Mouse (Mus musculus) liver, adult 2 months (tissue): ENCODE results near the gene Heca. TPM values are rescaled to one million over a fixed set of nuclear protein-coding genes. Genes with fewer than 3 reads are reported as not detected.

ENCODE experiments used
- DNase-seq: peaks from one replicate; pipeline ENCODE4 v3.0.0-alpha.2; 2011; ENCODE audit warnings: low read depth, low spot score; ENCODE audit errors: extremely low read depth
- H3K27ac ChIP-seq: fragments of 200-500 bp; replicated peaks from 2 replicates; pipeline ENCODE4 v1.5.1; 2012; ENCODE audit warnings: low read depth, mild to moderate bottlenecking, control low read depth, inconsistent platforms, low read length; ENCODE audit not compliant: insufficient read depth
- H3K27me3 ChIP-seq: fragments of 200-500 bp; 2 replicates; pipeline ENCODE4 v1.6.1; 2012; ENCODE audit warnings: mild to moderate bottlenecking, moderate library complexity, low read length, inconsistent platforms; ENCODE audit not compliant: control insufficient read depth, insufficient read depth
- H3K36me3 ChIP-seq: fragments of 200-500 bp; 2 replicates; pipeline ENCODE4 v1.6.1; 2012; ENCODE audit warnings: low read length, inconsistent platforms; ENCODE audit not compliant: control insufficient read depth, insufficient read depth
- H3K4me1 ChIP-seq: fragments of 200-500 bp; 2 replicates; pipeline ENCODE4 v1.6.1; 2011; ENCODE audit warnings: low read length; ENCODE audit not compliant: control insufficient read depth, insufficient read depth
- H3K4me3 ChIP-seq: fragments of 200-500 bp; 2 replicates; pipeline ENCODE4 v1.5.1; 2011; ENCODE audit warnings: low read depth, mild to moderate bottlenecking, control low read depth, low read length, moderate library complexity; ENCODE audit not compliant: insufficient read depth
- H3K79me2 ChIP-seq: fragments of 200-500 bp; 2 replicates; pipeline ENCODE4 v1.6.1; 2012; ENCODE audit warnings: inconsistent platforms, mild to moderate bottlenecking, low read length, moderate library complexity; ENCODE audit not compliant: control insufficient read depth, insufficient read depth
- H3K9ac ChIP-seq: fragments of 200-500 bp; 2 replicates; pipeline ENCODE4 v1.6.1; 2012; ENCODE audit warnings: low read depth, mild to moderate bottlenecking, control low read depth, inconsistent platforms, low read length
- CTCF ChIP-seq: fragments of 200-500 bp; IDR thresholded peaks from 2 replicates; pipeline ENCODE4 v1.5.1; 2011; ENCODE audit warnings: low read depth, low read length, control low read depth
- POLR2A ChIP-seq: fragments of 200-500 bp; IDR thresholded peaks from 2 replicates; pipeline ENCODE4 v1.6.1; 2011; ENCODE audit warnings: low read length, control low read depth; ENCODE audit not compliant: insufficient read depth; ENCODE audit errors: extremely low read depth
- WGBS: fragments of 180-500 bp; shearing (Covaris S2); methylation state at CpG from one replicate; pipeline ENCODE4 v1.1.7; 2018; 5-methylcytosine and 5-hydroxymethylcytosine counted together
- polyA plus RNA-seq: library from polyadenylated mRNA; depleted of rRNA; stranded (reverse); fragments of >200 nt; gene quantifications from 2 replicates; pipeline ENCODE4 v1.2.3, GENCODE M21; 2012
- total RNA-seq: library from RNA; depleted of rRNA; stranded (reverse); fragments of >200 nt; gene quantifications from 2 replicates; pipeline ENCODE4 v1.2.3, GENCODE M21; 2014

Heca gene
- total and polyA plus RNA-seq, 2 experiments = 15.1 to 25.2 TPM

DNA sequence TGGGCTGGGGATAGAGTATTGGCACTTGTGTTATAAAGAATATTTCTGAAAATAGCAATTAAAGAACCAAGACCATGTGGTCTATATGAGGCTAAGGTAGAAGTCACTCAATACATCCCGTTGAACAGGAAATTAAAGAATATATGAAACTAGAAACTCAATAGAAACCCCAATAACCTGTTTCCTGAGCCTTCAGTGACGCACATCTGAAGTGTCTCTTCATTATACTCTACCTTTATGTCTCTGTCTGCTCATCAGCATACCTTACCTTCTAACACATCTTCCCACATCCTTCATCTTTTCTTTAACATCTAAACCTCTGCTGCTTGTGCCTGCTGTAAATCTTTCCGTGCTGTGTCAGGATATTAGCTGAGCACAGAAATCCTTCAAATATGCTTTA, 67.8 kb downstream of the Heca start:
- no peak overlapping the region for H3K4me3 ChIP-seq
- no peak for DNase-seq
- peaks cover 5% of the 10 kb centered on the region for H3K4me1 ChIP-seq
- no peaks in the 10 kb centered on the region for H3K36me3 ChIP-seq
- 90% methylated on average over 3 of the region's 3 CpGs for WGBS
- H3K9ac ChIP-seq = no peak overlapping the region
- H3K27ac ChIP-seq = no peak overlapping the region
- H3K79me2 ChIP-seq = no peaks in the 10 kb centered on the region
- TF ChIP-seq CTCF (no peak), POLR2A (no peak)
- H3K27me3 ChIP-seq = no peaks in the 10 kb centered on the region

- no peaks in the 10 kb centered on the region for H3K79me2 ChIP-seq
- H3K27ac ChIP-seq = no peak overlapping the region
- TF ChIP-seq CTCF = no peak
- TF ChIP-seq POLR2A = no peak
- H3K4me3 ChIP-seq = no peak overlapping the region
- no peaks in the 10 kb centered on the region for H3K27me3 ChIP-seq
- H3K36me3 ChIP-seq = no peaks in the 10 kb centered on the region
- peaks cover 5% of the 10 kb centered on the region for H3K4me1 ChIP-seq
- H3K9ac ChIP-seq = no peak overlapping the region
- DNase-seq = no peak
- 77% methylated on average over 8 of the region's 8 CpGs for WGBS
Measured at GRCm38 (mm10) chr10:17878002-17878919, 69.6 kb downstream of the Heca start.

DNA sequence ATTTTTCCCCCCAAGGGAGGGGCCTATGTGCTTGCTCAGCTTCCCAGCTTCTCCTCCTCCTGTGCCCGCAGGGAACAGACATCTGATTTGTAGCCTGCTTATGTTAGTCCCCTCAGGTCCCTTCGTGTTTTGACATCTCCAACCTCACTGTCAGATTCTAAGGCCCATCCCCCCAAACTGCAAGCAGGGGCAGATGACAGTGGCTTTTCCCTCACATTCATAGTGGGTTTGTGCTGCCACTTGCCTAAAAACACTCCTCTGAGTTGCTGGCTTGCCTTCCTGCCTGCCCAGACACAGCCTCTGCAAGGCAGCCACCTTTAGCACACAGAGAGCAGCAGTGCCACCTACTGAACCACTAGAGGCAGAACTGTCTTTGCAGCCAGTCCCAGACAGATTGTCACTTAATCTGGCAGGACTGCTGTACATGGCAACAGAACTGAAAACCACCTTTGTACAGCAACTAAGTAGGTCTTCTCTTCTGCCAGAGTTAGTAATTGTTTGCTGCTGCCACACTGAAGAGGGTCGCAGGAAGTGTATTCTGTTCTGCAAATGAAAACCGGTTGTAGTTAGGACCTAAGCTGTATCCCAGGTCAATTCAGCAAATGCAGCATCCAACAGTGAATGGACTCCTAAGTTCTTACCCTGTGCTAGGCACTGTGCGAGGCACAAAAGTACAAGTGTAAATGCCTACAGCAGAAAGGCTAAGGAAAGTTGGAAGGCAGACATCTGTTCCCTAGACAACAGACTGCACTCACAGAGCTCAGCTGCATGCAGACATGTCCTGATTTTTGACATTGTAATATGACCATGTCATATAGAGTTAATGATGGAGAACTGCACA, 77.8 kb downstream of the Heca start:
- Histone ChIP-seq H3K79me2 (no peaks in the 10 kb centered on the region), H3K4me3 (no peak overlapping the region), H3K27ac (no peak overlapping the region), H3K9ac (no peak overlapping the region), H3K4me1 (no peaks in the 10 kb centered on the region), H3K36me3 (no peaks in the 10 kb centered on the region), H3K27me3 (no peaks in the 10 kb centered on the region)
- WGBS = 47% methylated on average over 5 of the region's 5 CpGs
- TF ChIP-seq POLR2A (no peak), CTCF (peak; percentile 92)
- DNase-seq = peak; percentile 61

- H3K9ac ChIP-seq = no peak overlapping the region
- 72% methylated on average over 6 of the region's 6 CpGs for WGBS
Measured at GRCm38 (mm10) chr10:17860701-17861480, 87.0 kb downstream of the Heca start.

GRCm38 (mm10) chr10:17857647-17858261, 90.1 kb downstream of the Heca start:
- H3K36me3 ChIP-seq = no peaks in the 10 kb centered on the region
- H3K4me3 ChIP-seq = no peak overlapping the region
- no peaks in the 10 kb centered on the region for H3K27me3 ChIP-seq
- no peaks in the 10 kb centered on the region for H3K4me1 ChIP-seq
- H3K79me2 ChIP-seq = no peaks in the 10 kb centered on the region
- no peak overlapping the region for H3K9ac ChIP-seq
- WGBS = 87% methylated on average over 9 of the region's 9 CpGs
- no peak for DNase-seq
- no peak for TF ChIP-seq POLR2A
- no peak for TF ChIP-seq CTCF
- no peak overlapping the region for H3K27ac ChIP-seq

More at GRCm38 (mm10) chr10:17860701-17861480, 87.0 kb downstream of the Heca start:
- TF ChIP-seq POLR2A = no peak
- no peak for TF ChIP-seq CTCF
- Histone ChIP-seq H3K27ac (no peak overlapping the region), H3K4me3 (no peak overlapping the region), H3K36me3 (no peaks in the 10 kb centered on the region), H3K79me2 (no peaks in the 10 kb centered on the region), H3K4me1 (no peaks in the 10 kb centered on the region), H3K27me3 (no peaks in the 10 kb centered on the region)
- DNase-seq = no peak
